Mouse (Mus musculus) G1E (cell line): ENCODE results near the gene Pfkp.

Experiments used
- CTCF ChIP-seq: IDR thresholded peaks from 2 replicates; pipeline ENCODE4 v1.5.1; 2012; ENCODE audit warnings: low read depth, low read length, inconsistent platforms, mixed read lengths
- GATA1 ChIP-seq: IDR thresholded peaks from 2 replicates; pipeline ENCODE4 v1.6.1; 2012; ENCODE audit warnings: borderline replicate concordance, low read length, inconsistent platforms, mixed read lengths
- POLR2AphosphoS5 ChIP-seq: IDR thresholded peaks from 2 replicates; pipeline ENCODE4 v1.6.1; 2012; ENCODE audit warnings: low read depth, low read length, inconsistent platforms; ENCODE audit not compliant: insufficient replicate concordance
- TAL1 ChIP-seq: conservative IDR thresholded peaks from 2 replicates; pipeline ENCODE4 v1.6.1; 2012; ENCODE audit warnings: low read depth, low read length, inconsistent platforms, mixed read lengths

DNA sequence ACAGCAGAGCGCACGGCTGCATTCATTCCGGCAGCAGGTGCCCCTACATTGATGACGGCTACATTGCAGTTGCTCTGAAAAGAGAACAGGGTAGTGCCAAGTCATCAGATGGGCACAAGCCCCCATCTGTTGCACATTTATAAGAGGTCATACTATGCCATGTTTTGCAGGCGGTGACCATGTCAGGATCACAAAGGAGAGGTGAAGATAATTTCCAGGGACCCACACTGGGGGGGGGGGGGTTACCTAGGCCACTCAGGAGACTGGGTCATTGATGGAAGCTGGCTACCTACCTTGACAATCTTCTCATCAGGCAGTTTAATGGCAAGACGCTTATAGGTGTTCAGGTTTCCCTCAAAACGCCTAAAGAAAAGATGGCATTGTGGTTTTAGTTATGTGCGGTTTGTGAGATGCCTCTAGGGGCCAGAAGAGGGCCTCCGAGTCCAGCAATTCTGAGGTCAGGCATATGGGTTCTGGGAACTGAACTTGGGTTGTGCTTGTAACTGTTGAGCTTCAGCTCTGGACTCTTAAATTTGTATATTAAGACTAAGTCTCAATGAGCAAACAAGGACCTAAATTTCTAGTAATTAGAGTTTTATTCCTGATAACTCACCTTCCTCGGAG is 45.7 kb downstream of the Pfkp start:
- TF ChIP-seq CTCF = no peak
- TF ChIP-seq POLR2AphosphoS5 = no peak
- no peak for TF ChIP-seq GATA1
- TF ChIP-seq TAL1 = no peak
